Mouse (Mus musculus) layer of hippocampus, adult 18-20 months (tissue): ENCODE measurements at regions not wholly inside any gene's neighbourhood (a gene's known extent, or its start where the extent isn't known, plus 50 kb on each side); places are given as distances from the start of the nearest gene placed in this dataset.
A peak's percentile ranks its signal among the peaks of the same experiment; 100 is the strongest.

Experiments used
- DNase-seq, 2 experiments: peaks; one replicate each; pipeline ENCODE4 v3.0.0; 2022; ENCODE audit warnings: low spot score in 2 of 2

DNA sequence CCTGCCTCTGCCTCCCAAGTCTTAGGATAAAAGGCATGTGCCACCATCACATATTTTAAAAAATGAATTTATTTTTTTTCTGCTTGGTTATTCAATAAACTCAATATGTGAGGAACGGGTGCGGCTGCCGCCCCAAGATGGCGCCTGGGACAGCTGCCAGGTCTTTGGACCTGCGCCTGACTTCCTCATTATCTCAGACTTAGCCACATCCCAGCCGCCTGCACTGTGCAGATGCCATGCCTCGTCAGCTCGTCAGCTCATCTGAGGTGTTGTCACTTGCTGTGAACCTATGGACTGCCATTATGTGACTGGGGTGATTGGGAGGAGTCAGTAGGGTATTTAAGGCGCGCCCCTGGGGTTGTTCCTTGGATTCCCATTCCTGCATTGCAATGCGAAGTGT is 354.1 kb downstream of the Cdh7 start:
- peak in 1 of 2 experiments; percentile 1 for DNase-seq
